Mouse (Mus musculus) adrenal gland, adult 18-20 months (tissue): Measurements from ENCODE around the gene Plbd2. TPM values are rescaled to one million over a fixed set of nuclear protein-coding genes. Genes with fewer than 3 reads are reported as not detected.

Experiments used
- DNase-seq, 2 experiments: peaks; one replicate each; pipeline ENCODE4 v3.0.0; 2021 to 2022; ENCODE audit warnings: low spot score in 2 of 2
- total RNA-seq, 2 experiments: library from RNA; stranded (reverse); gene quantifications; 1 replicate in 1 of 2; 2 replicates in 1 of 2; pipeline ENCODE4 v1.2.3; 2021

Gene Plbd2
- total RNA-seq, 2 experiments from 2014 or later: 76.9 to 90.1 TPM

GRCm38 (mm10) chr5:120438469-120438868 is 65.0 kb downstream of the Plbd2 start:
- DNase-seq: no peak

DNA sequence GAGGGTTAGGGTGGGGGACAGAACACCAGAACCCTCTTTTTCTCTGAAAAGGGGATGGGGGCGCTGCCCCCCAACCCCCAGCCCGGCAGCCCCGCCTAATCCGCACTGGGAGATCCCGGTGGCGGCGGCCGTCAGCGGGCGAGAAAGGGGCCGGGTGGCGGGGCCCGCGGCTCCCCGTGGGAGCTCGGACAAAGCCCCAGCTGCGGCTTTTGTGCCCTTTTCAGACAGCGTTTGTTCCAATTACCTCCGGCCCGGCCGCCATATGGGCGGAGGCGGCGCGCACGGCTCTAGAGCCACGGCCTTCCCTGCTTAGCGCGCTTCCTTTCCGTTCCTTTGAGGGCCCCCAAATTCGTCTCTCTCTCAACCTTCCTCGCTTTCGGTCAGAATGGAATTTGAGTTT is 65.4 kb downstream of the Plbd2 start:
- no peak for DNase-seq

GRCm38 (mm10) chr5:120437539-120437938 is 65.9 kb downstream of the Plbd2 start:
- no peak for DNase-seq

GRCm38 (mm10) chr5:120436885-120437495 is 66.4 kb downstream of the Plbd2 start:
- DNase-seq: no peak

- DNase-seq: no peak
Observed at GRCm38 (mm10) chr5:120435731-120436501, 67.5 kb downstream of the Plbd2 start.

DNA sequence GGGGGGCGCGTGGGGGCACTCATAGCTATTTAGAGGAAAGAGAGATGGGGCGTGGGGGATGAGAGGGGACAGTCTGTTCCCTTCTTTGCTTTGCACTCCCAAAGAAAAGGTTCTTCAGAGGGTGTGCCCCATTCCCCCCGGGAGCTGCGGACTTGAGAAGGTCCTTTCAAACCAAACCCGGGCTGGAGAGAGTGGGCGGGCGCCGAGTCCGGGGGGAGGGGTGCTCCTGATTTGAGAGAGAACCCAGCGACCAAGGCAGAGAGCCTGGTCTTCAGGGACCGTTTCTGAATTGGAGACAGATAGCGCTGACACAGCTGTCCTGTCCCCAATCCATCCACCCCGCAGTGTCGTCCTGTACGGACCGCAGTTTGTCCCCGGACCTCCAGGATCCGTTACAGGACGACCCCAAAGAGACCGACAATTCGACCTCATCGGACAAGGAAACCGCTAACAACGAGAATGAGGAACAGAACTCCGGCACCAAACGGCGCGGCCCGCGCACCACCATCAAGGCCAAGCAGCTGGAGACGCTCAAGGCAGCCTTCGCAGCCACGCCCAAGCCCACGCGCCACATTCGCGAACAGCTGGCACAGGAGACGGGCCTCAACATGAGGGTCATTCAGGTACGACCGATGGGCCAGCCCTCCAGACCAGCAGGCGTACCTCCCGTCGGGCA is 68.3 kb downstream of the Plbd2 start:
- no peak for DNase-seq

- no peak for DNase-seq
Observed at GRCm38 (mm10) chr5:120434231-120434735, 69.1 kb downstream of the Plbd2 start.

Other genes starting within 250 kb of the Plbd2 start
- not detected for gene Lhx5, start 71.9 kb downstream of the Plbd2 start, total RNA-seq
- 10 to 100 TPM; 55.6 to 78.2 TPM for gene Sdsl, start 30.8 kb downstream of the Plbd2 start, total RNA-seq
- not detected for gene Sds, start 27.1 kb downstream of the Plbd2 start, total RNA-seq
- gene Slc8b1, start 7.5 kb upstream of the Plbd2 start, total RNA-seq: 10 to 100 TPM; 26.4 to 31.7 TPM
- gene Tpcn1, start 85.0 kb upstream of the Plbd2 start, total RNA-seq: 10 to 100 TPM; 33.6 to 42.2 TPM
- gene Iqcd, start 85.4 kb upstream of the Plbd2 start, total RNA-seq: under 1 TPM; 0.36 to 0.48 TPM
- 10 to 100 TPM; 14.2 to 16.9 TPM for gene Rita1, start 109.0 kb upstream of the Plbd2 start, total RNA-seq
- gene Ddx54, start 109.1 kb upstream of the Plbd2 start, total RNA-seq: 10 to 100 TPM; 44.1 to 57.6 TPM
- gene Cfap73, start 130.6 kb upstream of the Plbd2 start, total RNA-seq: under 1 TPM in 1 of 2 experiments, not detected in 1; 0.33 TPM
- gene Rasal1, start 145.2 kb upstream of the Plbd2 start, total RNA-seq: 10 to 100 TPM in 1 of 2 experiments, 1 to 10 TPM in 1; 4.3 to 14.1 TPM
- 10 to 100 TPM in 1 of 2 experiments, 1 to 10 TPM in 1; 6.0 to 12.3 TPM for gene Dtx1, start 208.3 kb upstream of the Plbd2 start, total RNA-seq
- 1 to 10 TPM in 1 of 2 experiments, under 1 TPM in 1; 0.99 to 1.1 TPM for gene Oas2, start 246.2 kb upstream of the Plbd2 start, total RNA-seq